Mouse (Mus musculus): Measurements from ENCODE around the gene Rab5c.

Gene Rab5c

DNA sequence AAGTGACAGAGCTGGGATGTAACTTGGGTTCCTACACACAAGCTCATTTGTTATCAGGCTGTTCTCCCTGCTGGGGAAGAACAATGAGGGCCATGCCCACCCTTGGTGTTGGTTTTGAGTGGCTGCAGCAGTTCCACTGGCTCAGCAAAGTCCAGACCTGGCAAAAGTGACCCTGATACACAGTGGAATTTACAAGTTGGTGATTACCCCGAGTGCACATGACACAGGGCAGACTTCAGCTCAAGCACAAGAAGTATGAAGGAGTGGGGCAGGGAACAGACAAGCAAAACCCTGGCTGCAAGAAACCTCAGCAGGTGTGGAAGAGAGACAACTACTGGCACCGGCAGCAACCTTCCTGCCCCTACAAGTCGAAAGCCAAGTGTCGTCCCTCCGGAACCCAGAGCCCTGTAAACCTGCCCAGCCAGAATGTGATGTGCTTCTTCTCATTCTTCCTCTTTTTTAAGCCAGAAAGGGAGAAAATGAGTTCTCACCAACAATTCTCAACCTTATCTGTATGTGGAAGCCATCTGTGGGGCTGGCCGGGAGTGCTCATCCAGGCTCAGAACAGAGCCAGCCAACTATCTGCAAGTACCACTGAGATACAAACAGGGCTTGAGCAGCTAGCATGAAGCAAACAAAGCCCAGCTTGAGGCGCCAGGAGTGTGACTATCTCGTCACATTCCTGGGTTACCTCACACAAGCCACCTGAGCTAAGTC, 16.1 kb downstream of the Rab5c start:
- in situ Hi-C loops (cut with MboI, MseI) = no loop called here

DNA sequence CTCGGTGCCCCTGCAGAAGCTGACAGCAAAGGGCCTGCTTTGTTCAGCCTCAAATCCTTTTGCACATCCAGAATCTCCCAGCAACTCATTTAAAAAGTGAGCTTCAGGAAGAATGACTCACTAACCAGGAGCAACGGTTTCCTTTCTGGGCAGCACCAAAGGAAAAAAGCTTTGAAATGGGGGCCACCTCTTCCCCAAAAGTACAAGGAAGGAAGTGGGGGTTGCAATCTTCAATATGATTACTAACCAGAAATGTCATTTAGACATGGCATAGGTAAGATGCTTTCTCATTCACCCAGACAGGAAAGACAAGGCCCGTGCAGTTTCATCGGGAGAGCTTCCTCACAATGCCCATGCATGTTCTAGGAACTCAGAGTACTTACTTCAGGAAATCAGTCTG, 16.8 kb downstream of the Rab5c start:
- in situ Hi-C loops (cut with MboI, MseI) = no loop called here

DNA sequence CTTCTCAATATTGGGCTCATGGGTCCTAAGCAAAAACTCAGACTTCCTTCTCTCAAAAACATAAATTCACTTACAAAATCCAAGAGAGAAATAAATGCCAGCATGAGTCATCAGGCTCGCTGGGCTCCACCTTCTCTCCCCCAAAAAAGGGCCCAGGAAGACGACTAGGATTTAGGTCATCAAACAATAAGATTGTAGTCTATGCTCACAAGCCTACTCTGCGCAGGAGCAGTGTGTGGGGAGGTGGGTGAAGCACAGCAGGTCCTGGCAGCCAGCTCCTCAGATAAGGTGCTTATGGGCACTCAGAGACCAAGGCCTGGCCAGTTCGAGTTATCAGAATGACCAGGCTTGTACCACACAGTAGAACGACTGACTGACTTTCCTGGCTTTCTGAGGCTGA, 17.7 kb downstream of the Rab5c start:
- in situ Hi-C loops (cut with MboI, MseI) = no loop called here

DNA sequence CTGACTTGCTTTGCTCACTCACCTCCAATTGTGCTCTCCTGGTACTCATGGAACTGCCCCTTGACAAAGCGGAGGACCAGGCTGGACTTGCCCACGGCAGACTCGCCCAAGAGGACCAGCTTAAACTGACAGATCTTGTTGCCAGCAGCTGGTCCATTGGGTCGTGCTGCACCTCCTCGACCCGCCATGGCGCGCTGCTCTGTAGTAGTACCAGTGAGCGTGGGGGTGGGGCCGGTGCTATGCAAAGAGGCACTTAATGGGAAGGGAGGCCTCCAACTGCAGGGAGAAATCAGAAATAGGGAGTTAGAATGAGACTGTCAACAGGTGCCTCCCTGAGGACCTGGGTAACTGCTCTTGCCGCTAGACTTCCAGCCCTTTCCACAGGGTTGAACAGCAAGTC, 18.1 kb downstream of the Rab5c start:
- in situ Hi-C loops (cut with MboI, MseI) = no loop called here

DNA sequence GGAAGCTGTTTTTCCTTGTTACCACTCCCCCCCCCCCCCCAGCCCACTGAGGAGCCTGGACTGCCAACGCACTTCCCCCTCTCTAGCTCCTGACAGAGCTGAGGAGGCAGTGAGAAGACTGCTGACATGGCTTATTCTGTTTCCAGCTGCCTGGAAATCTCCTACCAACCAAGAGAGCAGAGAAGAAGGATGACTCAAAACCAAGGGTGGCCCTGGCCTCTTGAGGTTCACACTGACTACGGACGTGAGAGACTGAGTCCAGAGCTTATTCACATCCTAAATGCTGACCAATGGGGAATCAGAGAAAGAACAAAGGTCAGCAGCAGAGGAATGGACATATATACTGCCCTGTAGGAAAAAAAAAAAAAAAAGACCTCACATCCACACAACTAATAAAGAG, 18.7 kb downstream of the Rab5c start:
- in situ Hi-C loops (cut with MboI, MseI) = no loop called here

DNA sequence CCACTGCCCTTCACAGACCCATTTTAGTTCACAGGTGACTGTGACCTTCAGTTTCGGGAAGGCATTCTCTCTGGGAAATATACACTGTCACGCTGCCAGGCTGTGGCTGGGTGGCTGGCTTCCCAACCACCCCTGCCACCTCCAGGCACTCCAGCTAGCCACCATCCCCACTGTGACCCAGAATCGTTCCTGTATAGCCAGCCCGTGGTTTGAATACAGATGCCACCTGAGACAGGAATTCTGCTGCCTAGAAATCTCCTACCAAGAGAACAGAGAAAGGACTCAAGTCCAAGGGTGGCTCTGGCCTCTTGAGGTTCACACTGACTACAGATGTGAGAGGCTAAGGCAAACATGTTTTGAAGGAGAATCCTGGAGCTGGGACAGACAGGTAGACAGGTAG, 19.1 kb downstream of the Rab5c start:
- in situ Hi-C loops (cut with MboI, MseI) = no loop called here

DNA sequence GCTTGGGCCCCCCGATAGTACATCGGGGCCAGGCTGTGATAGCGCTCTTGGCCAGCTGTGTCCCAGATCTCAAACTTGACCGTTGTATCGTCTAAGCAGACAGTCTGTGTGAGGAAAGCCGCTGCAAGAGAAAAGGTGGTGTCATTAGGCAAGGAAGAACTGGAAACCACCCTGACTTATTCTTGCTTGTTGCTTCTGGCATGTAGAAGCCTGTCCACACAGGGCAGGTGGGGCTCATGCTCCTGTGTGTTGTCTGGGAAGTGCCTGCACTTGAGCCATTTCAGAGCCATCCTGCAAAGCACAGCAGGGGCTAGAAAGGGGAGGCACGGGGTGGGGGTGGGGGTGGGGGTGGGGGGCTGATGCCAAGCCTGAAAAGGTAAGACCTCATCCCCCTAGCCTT, 19.6 kb downstream of the Rab5c start:
- in situ Hi-C loops (cut with MboI, MseI) = no loop called here

DNA sequence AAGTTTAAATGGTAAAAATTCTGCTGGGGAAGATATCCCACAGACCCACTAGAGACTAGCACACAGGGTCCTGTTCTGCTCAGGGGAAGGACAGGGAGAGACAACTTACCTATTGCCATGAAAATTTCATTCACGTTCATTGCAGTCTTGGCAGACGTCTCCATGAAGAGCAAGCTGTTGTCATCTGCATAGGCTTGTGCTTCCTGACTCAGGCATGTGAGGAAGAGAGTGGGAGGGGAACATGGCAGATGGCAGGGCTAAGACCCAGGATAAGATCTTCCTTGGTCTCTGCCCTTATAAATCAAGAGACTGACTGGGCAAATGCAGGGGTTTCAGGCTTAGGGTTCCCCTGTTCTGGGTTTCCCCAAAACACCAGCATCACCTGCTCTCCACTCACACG, 21.4 kb downstream of the Rab5c start:
- in situ Hi-C loops (cut with MboI, MseI) = no loop called here

DNA sequence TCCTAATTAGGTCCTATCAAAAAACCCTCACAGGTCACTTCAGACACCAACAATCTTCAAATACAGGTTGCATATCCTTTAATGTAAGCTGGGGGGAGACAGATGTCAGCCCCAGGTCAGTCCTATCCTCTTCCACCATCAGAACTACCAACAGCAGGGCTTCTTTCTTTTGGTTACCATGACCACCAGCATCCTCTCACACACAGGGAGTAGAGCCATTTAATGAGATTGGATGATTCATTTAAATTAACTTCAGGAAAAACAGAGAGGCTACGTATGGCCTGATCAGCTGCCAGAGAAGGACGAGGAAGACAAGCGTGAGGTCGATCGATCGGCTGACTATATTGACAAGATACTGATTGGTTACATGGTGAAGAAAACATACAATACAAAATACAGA, 23.1 kb downstream of the Rab5c start:
- in situ Hi-C loops (cut with MboI, MseI) = no loop called here

DNA sequence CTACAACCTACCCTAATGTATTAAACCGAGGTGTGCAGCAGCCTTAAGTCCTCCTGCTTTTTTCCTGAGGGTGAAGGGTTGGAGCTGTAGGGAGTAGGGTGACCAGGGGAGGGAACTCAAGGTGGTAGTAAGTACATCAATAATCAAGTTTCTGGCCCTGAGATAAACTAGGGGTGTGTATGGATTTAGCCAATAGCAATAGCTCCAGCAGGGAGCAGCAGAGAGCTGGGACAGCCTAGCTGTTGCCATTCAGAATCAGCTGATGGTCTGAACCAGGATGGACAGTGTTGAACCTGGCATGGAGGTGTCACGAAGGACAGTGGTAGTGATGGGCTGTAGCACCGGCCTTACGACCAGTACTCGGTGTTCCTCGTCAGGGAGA, 23.5 kb downstream of the Rab5c start:
- in situ Hi-C loops (cut with MboI, MseI) = no loop called here

DNA sequence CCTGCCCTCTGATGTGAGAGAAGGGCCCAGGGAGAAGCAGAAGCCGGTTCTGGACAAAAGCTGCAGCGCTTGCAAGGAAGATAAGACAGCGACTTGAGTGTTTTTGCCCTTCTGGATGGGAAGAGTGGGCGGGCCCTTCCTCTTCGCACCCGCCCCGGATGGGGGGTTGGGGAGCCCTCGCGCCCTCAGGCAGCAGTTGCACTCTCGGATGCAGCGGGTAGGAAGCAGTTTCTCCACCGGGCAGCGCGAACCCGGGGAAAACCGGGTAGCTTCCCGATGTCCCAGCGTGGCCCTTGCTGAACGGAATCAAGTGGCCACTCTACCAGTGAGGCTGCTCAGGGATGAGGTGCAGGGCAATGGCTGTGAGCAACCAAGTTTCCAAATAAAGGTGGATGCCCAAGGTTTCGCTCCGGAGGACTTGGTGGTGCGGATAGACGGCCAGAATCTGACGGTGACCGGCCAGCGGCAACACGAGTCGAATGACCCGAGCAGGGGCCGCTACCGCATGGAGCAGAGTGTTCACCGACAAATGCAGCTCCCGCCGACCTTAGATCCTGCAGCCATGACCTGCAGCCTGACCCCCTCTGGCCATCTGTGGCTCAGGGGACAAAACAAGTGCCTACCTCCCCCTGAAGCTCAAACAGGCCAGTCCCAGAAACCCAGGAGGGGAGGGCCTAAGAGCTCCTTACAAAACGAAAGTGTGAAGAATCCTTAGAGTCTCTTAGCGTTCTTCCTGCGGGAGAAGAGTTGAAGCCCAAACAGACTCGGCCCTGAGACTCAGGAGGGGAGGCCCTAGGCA, 24.1 kb downstream of the Rab5c start, which contains the start of gene Hspb9:
Gene Hspb9, plus strand, starts transcription at position 116 of the 799 bp plus-strand sequence.
- in situ Hi-C loops (cut with MboI, MseI) = no loop called here

DNA sequence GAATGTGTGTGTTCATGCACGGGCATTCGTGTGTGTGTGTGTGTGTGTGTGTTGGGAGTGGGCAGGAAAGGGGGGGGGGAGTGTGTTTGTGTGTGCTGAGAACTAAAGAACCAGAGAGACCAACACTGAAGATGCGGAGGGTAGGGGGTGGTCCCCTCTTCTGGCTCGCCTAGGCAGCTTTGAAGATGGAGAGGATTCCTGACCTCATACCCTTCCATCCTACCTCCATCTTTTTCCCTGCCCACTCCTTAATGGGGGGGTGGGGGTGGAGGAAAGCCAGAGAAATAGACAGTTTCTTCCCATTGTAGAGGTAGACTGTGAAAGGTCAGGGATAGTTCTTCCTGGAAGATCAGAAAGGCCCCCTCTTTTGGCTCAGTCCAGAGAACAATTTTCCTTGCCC, 24.8 kb downstream of the Rab5c start:
- in situ Hi-C loops (cut with MboI, MseI) = no loop called here

DNA sequence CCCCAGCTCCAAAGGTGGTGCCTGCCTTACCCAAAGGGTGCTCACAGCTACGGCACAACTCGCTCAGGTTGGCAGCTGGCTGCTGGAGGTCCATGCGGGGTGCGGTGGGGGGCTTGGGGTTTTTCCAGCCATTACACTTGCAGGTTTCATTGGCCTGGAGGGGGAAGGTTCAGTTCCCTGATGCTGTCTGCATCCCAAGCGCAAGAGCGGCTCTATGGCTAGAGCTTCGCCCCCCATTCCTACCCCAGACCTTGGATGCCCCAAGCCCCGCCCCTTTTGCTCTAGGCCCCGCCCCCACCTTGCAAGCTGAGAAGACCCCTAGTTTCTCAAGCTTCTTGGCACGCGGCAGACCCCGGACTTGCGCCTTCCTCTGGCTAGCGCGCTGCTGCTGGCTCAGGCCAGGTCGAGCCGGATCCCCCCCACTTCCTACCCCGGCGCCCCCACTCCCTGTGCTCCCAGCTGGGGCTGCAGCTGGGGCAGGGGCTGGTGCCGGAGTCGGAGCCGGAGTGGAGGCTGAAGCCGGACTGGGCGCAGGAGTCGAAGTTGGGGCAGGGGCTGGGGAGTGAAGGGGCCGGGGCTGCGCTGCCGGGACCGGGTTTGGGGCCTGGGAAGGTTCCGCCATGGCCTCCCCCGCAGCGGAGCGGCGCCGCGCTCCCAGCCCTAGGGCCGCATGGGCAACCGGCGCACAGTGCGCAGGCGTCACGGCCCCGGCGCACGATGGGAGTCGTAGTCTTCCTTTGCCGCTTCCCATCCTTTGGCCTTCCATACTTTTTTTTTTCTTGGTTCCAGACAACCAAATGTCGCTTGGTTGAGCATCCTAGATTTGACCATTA, 26.0 kb downstream of the Rab5c start, which contains the start of gene Kat2a:
Gene Kat2a, minus strand, starts transcription at position 683 of the 833 bp plus-strand sequence.
- in situ Hi-C loops (cut with MboI, MseI) = no loop called here

DNA sequence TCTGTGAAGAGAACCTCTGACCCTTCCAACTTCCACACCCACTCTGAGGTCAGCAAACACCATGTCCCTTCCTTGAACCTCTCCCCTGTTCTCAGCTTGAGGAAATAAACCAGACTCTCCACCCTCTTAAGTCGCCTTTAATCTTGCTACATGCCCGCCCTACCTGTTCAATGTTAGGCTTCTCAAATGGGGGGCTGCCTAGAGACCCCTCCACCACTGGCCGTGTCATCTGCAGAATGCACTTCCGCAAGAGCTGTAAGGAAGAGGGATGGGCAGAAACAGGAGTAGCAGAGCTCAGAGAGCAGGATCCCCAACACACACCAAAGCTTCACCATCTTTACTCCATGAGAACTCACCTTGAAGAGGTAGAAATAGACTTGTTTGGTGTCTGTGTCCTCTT, 27.0 kb downstream of the Rab5c start:
- in situ Hi-C loops (cut with MboI, MseI) = no loop called here

DNA sequence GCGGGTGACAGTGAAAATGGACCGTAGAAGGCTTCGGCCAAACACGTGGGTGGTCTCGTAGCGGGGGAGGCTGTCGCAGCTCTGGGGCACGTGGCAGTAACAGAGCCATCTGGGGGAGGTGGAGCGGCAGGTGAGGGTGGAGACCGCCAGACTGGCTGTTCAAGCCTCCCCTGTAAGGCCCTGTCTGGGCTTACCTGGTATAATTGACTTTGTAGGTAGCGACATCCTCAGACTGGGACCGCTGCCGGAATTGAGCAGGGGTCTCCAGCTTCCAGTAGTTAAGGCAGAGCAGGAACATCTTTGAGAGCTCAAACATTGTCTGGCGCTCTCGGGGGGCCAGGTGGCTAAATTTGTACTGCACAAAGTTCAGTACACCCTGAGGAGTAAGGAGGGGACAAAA, 27.5 kb downstream of the Rab5c start:
- in situ Hi-C loops (cut with MboI, MseI) = no loop called here

DNA sequence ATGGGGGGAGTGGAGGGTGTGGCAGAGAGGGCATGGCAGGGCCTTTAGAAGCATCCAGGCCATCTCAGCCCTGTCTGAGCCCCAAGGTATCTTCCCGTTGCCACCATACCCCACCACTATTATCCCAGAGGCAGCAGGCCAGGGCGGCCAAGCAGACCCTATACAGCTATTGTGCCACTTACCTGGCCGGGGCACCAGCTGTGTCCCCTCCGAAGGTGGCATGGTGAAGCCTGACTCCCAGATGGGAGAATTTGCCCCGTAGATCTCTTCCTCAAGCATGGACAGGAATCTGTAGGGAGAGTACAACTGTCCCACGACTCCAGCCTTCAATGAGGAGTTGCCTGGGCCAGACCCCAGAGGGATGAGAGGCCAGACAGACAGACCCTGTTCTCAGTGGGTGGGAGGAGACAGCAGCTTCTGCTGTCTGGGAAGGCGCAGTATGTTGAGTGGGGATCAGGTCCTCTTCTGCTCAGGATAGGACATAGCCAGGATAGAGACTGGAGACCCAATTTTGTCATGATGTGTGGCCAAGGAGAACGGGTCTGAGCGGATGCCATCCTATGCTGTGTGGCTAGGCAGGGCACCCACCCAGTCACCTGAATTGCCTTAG, 28.7 kb downstream of the Rab5c start:
- in situ Hi-C loops (cut with MboI, MseI) = loop anchor here (5.0 kb wide), 1 partner anchor 137 kb away; the partner anchor contains the start of gene Cnp

DNA sequence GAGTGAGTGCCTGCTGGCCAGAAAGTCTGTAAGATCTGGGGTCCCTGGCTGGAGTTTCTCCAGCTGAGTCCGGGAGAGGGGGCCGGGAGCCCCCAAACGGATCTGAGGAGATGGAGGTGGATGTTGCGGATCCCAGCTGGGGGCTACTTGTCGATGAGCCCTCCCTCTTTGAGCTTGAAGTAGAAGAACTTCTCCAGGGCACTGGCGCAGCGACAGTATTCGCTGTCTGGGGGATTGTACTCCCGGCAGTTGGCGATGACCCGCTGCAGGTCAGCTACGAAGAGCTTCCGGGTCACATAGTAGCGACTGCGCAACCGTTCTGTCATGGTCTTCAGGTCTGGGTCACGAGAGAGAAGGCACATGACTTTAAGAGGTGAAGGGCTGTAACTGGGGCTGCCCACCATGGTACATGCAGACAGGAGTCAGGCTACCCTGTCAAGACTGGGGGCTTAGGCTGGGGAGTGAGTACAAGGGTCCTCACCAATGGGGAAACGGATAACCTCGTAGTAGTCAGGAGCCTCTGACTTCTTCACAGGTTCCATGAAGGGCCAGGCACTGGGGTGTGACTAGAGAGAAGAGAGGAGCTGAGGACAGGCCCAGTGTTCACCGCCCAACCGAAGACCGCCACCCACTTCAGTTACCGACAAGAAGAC, 32.8 kb downstream of the Rab5c start:
- in situ Hi-C loops (cut with MboI, MseI) = loop anchor here (5.0 kb wide), 1 partner anchor 133 kb away; the partner anchor contains the start of gene Cnp

DNA sequence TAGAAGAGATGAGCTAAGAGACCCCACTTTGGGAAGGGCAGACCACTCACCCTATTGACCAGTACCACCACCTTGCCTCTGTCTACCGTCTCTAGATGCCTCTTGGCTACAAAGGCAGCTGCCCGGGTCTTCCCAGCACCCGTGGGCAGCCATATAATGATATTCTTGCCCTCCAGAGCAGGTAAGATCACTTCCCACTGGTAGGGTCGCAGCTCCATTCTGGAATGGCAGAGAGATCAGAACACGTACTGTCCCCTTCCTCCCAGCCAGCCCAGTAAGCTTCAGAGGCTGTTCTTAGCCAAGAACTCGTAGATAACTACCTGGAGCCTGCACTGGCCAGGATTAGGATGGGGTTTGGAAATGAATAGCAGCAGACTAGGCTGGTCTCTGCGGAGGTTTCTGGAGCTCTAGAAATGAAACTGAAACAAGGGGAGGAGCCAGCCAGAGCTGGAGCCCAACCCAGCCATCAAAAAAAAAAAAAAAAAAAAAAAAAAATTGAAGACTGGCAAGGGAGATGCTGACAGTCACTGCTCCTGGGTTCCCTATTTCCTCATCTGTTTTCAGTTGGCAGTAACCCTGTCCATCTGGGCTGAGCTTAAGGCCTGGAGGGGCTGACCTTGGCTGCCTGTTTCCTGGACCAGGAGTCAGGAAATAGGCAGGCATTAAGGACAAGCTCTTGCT, 34.0 kb downstream of the Rab5c start, which contains the start of gene Dhx58:
Gene Dhx58, minus strand, starts transcription at position 421 of the 681 bp plus-strand sequence.
- in situ Hi-C loops (cut with MboI, MseI) = no loop called here

DNA sequence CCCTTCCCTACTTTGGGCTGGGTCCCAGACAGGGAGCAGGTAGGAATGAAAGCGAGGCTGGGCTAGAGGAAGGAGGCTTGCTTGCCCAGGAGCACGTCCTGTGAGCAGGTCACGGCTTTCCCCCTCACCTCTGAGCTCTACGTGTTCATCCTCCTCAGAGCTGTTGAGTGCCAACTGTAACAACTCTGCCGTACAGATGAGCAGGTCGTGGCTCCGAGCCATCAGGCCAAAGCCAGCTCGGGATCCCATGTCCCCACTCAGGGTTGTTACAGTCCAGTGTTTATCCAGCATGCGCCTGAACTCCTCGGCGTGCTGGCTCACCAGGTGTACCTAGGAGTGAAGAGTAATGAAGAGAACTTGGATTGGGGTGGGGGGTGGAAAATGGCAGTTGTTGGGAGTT, 34.6 kb downstream of the Rab5c start:
- in situ Hi-C loops (cut with MboI, MseI) = no loop called here

DNA sequence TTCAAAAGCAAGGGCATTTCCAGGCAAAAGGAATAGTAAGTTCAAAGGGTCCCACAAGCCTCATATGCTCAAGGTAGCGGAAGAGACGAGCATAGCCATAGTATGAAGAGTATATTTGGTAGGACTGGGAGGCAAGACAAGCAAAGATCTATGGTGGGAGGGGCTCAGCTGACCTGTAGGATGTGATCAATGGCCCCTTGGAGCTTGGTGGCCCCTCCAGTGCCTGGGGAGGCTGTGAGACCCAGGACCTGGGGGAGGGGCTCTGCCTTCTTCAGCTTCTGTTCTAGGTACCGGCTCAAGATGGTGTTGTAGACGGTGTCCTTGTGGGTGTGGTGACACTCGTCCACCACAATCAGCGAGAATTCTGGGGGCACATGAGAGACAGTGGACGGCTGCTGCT, 35.1 kb downstream of the Rab5c start:
- in situ Hi-C loops (cut with MboI, MseI) = no loop called here
